Mouse (Mus musculus) kidney, postnatal 0 days (tissue): Measurements from ENCODE around the gene Phlpp1. TPM values are rescaled to one million over a fixed set of nuclear protein-coding genes. Genes with fewer than 3 reads are reported as not detected.

ENCODE experiments used
- ATAC-seq: fragments of 200-750 bp; cut with Nextera tagmentation; replicated peaks from 2 replicates; pipeline ENCODE4 v1.8.0; 2017; ENCODE audit warnings: low read depth, moderate number of reproducible peaks, moderate TSS enrichment, moderate library complexity; ENCODE audit not compliant: low FRiP score
- DNase-seq: peaks from one replicate; pipeline ENCODE4 v3.0.0-alpha.2; 2016; ENCODE audit warnings: low spot score
- H3K27ac ChIP-seq: fragments of 300-500 bp; sonication (generic); 2 replicates; pipeline ENCODE4 v1.5.1; 2014; ENCODE audit warnings: mild to moderate bottlenecking
- H3K27me3 ChIP-seq: fragments of 300-500 bp; sonication (generic); 2 replicates; pipeline ENCODE4 v1.6.1; 2014; ENCODE audit warnings: low read length, mixed read lengths; ENCODE audit not compliant: insufficient read depth
- H3K36me3 ChIP-seq: fragments of 300-500 bp; sonication (generic); 2 replicates; pipeline ENCODE4 v1.6.1; 2014; ENCODE audit warnings: low read length, mixed read lengths; ENCODE audit not compliant: insufficient read depth
- H3K4me1 ChIP-seq: fragments of 300-500 bp; sonication (generic); replicated peaks from 2 replicates; pipeline ENCODE4 v1.6.1; 2014; ENCODE audit warnings: antibody characterized with exemption, low read length, mixed read lengths; ENCODE audit not compliant: insufficient read depth
- H3K4me2 ChIP-seq: fragments of 300-500 bp; sonication (generic); 2 replicates; pipeline ENCODE4 v1.6.1; 2014; ENCODE audit warnings: mild to moderate bottlenecking, low read length, moderate library complexity, mixed read lengths
- H3K4me3 ChIP-seq: fragments of 300-500 bp; sonication (generic); replicated peaks from 2 replicates; pipeline ENCODE4 v1.5.1; 2014; ENCODE audit warnings: low read depth, low read length
- H3K9ac ChIP-seq: fragments of 300-500 bp; sonication (generic); 2 replicates; pipeline ENCODE4 v1.6.1; 2014; ENCODE audit warnings: low read depth, low read length
- H3K9me3 ChIP-seq: fragments of 300-500 bp; sonication (generic); replicated peaks from 2 replicates; pipeline ENCODE4 v1.6.1; 2016; ENCODE audit warnings: low read length, inconsistent platforms, mixed read lengths
- CTCF ChIP-seq: IDR thresholded peaks from 2 replicates; pipeline ENCODE4 v1.5.1; 2016; ENCODE audit warnings: antibody characterized with exemption, low read depth, mild to moderate bottlenecking, moderate library complexity
- WGBS: fragments of 180-500 bp; shearing (Covaris S2); extraction: QIAGEN DNeasy Blood & Tissue Kit; methylation state at CpG from one replicate; pipeline ENCODE4 v1.1.7; 2014; 5-methylcytosine and 5-hydroxymethylcytosine counted together
- polyA plus RNA-seq: library from polyadenylated mRNA; unstranded; fragments of >200 nt; fragmentation: Nextera tagmentation; extraction: Ambion mirVana; gene quantifications from 2 replicates; pipeline ENCODE4 v1.2.1, GENCODE M21; 2015

Phlpp1 gene
- polyA plus RNA-seq, 1 experiment from 2014 or later, result 2.9 TPM

DNA sequence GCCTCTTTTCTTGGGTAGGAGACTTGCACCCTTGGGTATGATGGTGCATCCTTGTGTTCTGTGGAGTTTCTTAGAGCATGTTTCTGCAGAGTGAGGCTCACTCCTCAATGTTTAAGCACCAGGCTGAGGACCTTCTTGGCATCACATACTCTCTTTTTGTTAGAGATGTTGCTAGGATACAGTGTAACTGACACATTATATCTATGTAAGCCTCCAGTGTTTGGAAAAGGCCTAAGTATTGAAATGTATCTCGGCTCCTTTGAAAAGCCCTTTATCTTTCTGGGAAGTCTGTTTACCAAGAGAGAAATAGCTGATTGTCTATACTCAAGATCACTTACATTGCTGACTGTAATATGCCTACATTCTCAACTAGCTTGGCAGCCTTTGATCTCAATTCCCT is 208.9 kb downstream of the Phlpp1 start:
- Histone ChIP-seq H3K9me3 (no peaks in the 10 kb centered on the region), H3K4me1 (no peaks in the 10 kb centered on the region), H3K27me3 (no peaks in the 10 kb centered on the region), H3K27ac (no peak overlapping the region), H3K4me2 (no peak overlapping the region), H3K36me3 (no peaks in the 10 kb centered on the region), H3K4me3 (no peak overlapping the region), H3K9ac (no peak overlapping the region)
- TF ChIP-seq CTCF, result no peak
- ATAC-seq (no peak), DNase-seq (no peak)
- WGBS, result 79% methylated on average over 1 of the region's 1 CpGs

DNA sequence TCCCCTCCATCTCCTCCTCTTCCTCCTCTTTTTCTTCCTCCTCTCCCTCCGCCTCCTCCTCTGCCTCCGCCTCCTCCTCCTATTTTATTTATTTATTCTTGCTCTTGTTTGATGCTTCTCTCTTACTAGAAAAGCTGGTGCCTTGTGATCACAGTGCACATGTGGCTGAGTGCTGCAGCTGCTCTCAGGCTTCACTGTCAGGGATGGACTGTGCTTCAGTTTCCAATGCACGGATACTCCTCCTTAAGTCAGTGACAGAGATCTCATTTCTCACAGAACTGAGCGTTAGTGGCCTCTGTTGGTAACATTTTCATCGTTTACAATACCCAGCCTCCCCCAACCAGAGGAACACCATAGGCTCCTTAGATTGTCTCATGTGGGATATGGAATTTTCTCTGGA is 215.0 kb downstream of the Phlpp1 start:
- H3K9ac ChIP-seq, result no peak overlapping the region
- H3K9me3 ChIP-seq, result no peaks in the 10 kb centered on the region
- no peak; the same call in 1 of the 2 replicates for TF ChIP-seq CTCF
- no peak overlapping the region for H3K4me2 ChIP-seq
- DNase-seq (no peak), ATAC-seq (no peak)
- H3K36me3 ChIP-seq, result 0 out of 2 replicates have a peak, but pooled peaks cover under 1% of the 10 kb centered on the region
- no peak overlapping the region for H3K27ac ChIP-seq
- WGBS, result 68% methylated on average over 5 of the region's 5 CpGs
- no peak overlapping the region for H3K4me3 ChIP-seq
- no peaks in the 10 kb centered on the region for H3K27me3 ChIP-seq
- H3K4me1 ChIP-seq, result no peaks in the 10 kb centered on the region

DNA sequence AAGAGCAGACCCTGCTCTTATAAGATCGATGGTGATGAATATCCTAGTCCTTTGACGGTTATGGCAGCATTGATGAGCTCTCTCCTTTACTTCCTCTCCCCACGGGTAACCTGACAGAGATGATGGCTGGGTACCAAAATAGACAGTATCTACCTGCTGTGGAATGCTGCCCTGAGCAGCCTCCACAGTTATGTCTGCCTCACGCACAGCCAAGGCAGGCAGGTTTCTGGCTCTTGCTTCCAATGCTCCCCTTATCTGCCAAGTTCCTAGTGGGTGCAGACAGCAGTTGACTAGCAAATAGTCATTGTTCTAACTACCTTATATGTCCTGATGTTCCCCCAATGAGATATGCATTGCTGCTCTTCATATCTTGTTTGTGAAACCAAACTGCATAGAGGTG is 215.7 kb downstream of the Phlpp1 start:
- H3K27me3 ChIP-seq, result no peaks in the 10 kb centered on the region
- H3K36me3 ChIP-seq, result peaks cover 7% of the 10 kb centered on the region; the same call in 1 of the 2 replicates
- no peak for TF ChIP-seq CTCF
- no peak overlapping the region for H3K4me2 ChIP-seq
- no peaks in the 10 kb centered on the region for H3K9me3 ChIP-seq
- H3K4me3 ChIP-seq, result no peak overlapping the region
- 92% methylated on average over 4 of the region's 4 CpGs for WGBS
- no peak overlapping the region for H3K27ac ChIP-seq
- no peak overlapping the region for H3K9ac ChIP-seq
- ATAC-seq, result no peak
- H3K4me1 ChIP-seq, result no peaks in the 10 kb centered on the region
- DNase-seq, result no peak

DNA sequence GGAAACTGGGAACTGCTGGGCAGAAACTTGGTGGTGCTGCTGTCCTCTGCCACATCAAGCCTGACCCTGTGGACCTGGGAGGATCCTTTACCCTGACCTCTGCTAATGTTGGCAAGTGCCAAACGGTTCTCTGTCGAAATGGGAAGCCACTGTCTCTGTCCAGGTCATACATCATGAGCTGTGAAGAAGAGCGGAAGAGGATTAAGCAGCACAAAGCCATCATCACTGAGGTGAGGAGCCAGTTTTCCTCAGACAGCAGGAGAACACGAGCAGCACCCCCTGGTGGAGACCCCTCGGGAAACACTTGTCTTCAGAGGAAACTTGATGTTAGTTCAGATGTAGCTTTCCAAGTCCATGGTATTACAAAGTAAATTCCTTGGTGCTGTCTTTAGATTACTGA is 218.1 kb downstream of the Phlpp1 start:
- H3K4me2 ChIP-seq, result no peak overlapping the region
- no peaks in the 10 kb centered on the region for H3K27me3 ChIP-seq
- peak; percentile 93 for TF ChIP-seq CTCF
- DNase-seq (peak; percentile 86), ATAC-seq (no peak; the same call in 1 of the 2 replicates)
- no peaks in the 10 kb centered on the region for H3K9me3 ChIP-seq
- no peak overlapping the region for H3K27ac ChIP-seq
- H3K4me3 ChIP-seq, result no peak overlapping the region
- no peaks in the 10 kb centered on the region for H3K4me1 ChIP-seq
- peaks cover 13% of the 10 kb centered on the region; the same call in 1 of the 2 replicates for H3K36me3 ChIP-seq
- H3K9ac ChIP-seq, result no peak overlapping the region
- WGBS, result 10% methylated on average over 5 of the region's 5 CpGs

DNA sequence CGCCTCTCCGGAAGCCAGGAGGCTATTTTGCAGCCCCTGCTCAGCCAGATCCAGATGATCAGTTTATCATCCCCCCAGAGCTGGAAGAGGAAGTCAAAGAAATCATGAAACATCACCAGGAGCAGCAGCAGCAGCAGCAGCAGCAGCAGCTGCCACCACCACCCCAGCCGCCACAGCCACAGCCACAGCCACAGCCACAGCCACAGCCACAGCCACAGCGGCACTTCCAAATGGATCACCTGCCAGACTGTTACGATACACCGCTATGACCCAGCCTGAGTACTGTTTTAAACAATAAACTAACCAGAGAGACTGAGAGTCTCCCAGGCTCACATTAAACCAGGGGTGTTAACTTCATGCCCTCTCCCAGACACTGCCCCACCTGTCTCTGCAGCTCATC is 221.5 kb downstream of the Phlpp1 start:
- no peak for DNase-seq
- no peaks in the 10 kb centered on the region for H3K27me3 ChIP-seq
- H3K4me1 ChIP-seq, result no peaks in the 10 kb centered on the region
- H3K4me3 ChIP-seq, result no peak overlapping the region
- no peak for ATAC-seq
- no peak overlapping the region for H3K4me2 ChIP-seq
- peaks cover 13% of the 10 kb centered on the region; the same call in 1 of the 2 replicates for H3K36me3 ChIP-seq
- H3K9ac ChIP-seq, result no peak overlapping the region
- TF ChIP-seq CTCF, result no peak
- H3K27ac ChIP-seq, result no peak overlapping the region
- H3K9me3 ChIP-seq, result no peaks in the 10 kb centered on the region
- 94% methylated on average over 6 of the region's 6 CpGs for WGBS

DNA sequence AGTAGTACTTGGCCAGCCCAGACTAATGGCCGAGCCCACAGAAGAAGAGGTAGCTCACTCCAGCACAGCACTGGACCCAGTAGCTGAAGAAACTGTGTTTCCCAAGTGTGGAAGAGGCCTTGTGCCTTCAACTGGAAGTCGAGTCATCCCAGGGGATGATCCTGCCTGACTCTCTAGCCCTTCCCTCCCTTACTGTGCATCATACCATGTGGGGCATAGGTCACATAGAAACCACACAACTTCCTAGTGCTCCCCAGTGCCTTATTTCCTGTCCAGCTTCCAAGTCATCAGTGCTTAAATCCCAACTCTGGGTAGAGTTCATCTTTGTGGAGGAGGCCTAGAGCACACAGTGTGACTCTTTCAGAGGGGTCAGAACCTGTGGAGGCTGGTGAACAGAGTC is 223.1 kb downstream of the Phlpp1 start:
- H3K36me3 ChIP-seq, result peaks cover 13% of the 10 kb centered on the region; the same call in 1 of the 2 replicates
- DNase-seq, result no peak
- no peak overlapping the region for H3K27ac ChIP-seq

DNA sequence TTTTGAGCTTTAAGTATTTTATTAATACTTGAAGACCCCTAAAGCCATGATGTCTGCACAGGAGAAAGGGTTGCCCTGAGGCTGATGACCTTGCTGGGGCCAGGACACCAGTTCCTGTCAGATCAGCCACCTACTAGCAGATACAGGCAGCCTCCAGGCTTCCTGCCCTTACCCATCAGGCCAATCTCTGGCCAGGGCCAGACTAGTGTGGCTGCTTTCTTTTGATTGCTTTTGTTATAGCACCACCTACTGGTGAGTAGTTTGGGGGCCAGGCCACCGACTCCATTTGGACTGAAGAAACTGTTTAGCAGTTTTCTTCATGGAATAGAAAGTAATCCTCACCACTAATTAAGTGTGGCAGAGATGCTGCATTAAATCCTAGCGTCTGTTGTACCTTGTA is 223.9 kb downstream of the Phlpp1 start:
- peak; percentile 85 for DNase-seq
- no peaks in the 10 kb centered on the region for H3K9me3 ChIP-seq
- no peak overlapping the region for H3K9ac ChIP-seq
- 6% methylated on average over 2 of the region's 2 CpGs for WGBS
- H3K36me3 ChIP-seq, result peaks cover 13% of the 10 kb centered on the region; the same call in 1 of the 2 replicates
- peak; percentile 87 for TF ChIP-seq CTCF
- ATAC-seq, result peak; percentile 79; the same call in 1 of the 2 replicates
- H3K4me1 ChIP-seq, result no peaks in the 10 kb centered on the region
- no peak overlapping the region for H3K27ac ChIP-seq
- no peak overlapping the region for H3K4me2 ChIP-seq
- H3K4me3 ChIP-seq, result no peak overlapping the region
- no peaks in the 10 kb centered on the region for H3K27me3 ChIP-seq

More for the DNA sequence above, 223.1 kb downstream of the Phlpp1 start:
- no peak for ATAC-seq
- H3K4me3 ChIP-seq, result no peak overlapping the region
- no peak overlapping the region for H3K4me2 ChIP-seq
- no peaks in the 10 kb centered on the region for H3K9me3 ChIP-seq
- no peak overlapping the region for H3K9ac ChIP-seq
- no peaks in the 10 kb centered on the region for H3K4me1 ChIP-seq
- 88% methylated on average over 2 of the region's 2 CpGs for WGBS
- no peaks in the 10 kb centered on the region for H3K27me3 ChIP-seq
- no peak for TF ChIP-seq CTCF
